Mouse (Mus musculus) left cerebral cortex, postnatal 36 days (tissue): ENCODE measurements around the gene Kcnk7. TPM values are rescaled to one million over a fixed set of nuclear protein-coding genes. Genes with fewer than 3 reads are reported as not detected.

Experiments used
- DNase-seq, 2 experiments: peaks; one replicate each; pipeline ENCODE4 v3.0.0; 2021 to 2022; ENCODE audit warnings: low spot score in 2 of 2, mixed read lengths in 1 of 2
- intact Hi-C: fragments of 180-260 bp; cut with DNase I; formaldehyde crosslinking; loops from one replicate; pipeline ENCODE4 v1.15.1; 2025
- total RNA-seq, 2 experiments: library from RNA; stranded (reverse); gene quantifications; 2 replicates each; pipeline ENCODE4 v1.2.3; 2021

The Kcnk7 gene
- total RNA-seq, 2 experiments from 2014 or later: not detected

GRCm38 (mm10) chr19:5689088-5689428 is 15.1 kb upstream of the Kcnk7 start:
- no peak for DNase-seq
- intact Hi-C loops: loop anchor here (2.0 kb wide), 2 partner anchors 40 to 78 kb away; partner anchors contain the start of genes Fam89b and Kat5

- intact Hi-C loops: loop anchor here (2.0 kb wide), 2 partner anchors 39 to 79 kb away; partner anchors contain the start of genes Fam89b and Kat5
- DNase-seq: peak; percentile 75 to 76
These were observed 14.4 kb upstream of the Kcnk7 start for GRCm38 (mm10) chr19:5689565-5690342.

GRCm38 (mm10) chr19:5690343-5690735 is 13.8 kb upstream of the Kcnk7 start:
- peak; percentile 21 to 24 for DNase-seq
- intact Hi-C loops: no loop called here

GRCm38 (mm10) chr19:5691601-5692000 is 12.6 kb upstream of the Kcnk7 start:
- intact Hi-C loops: no loop called here
- no peak for DNase-seq

GRCm38 (mm10) chr19:5692086-5692912 is 11.9 kb upstream of the Kcnk7 start:
- DNase-seq: no peak
- intact Hi-C loops: no loop called here

GRCm38 (mm10) chr19:5692913-5693396 is 11.2 kb upstream of the Kcnk7 start:
- no peak for DNase-seq
- intact Hi-C loops: no loop called here

- intact Hi-C loops: no loop called here
- no peak for DNase-seq
These were observed 10.4 kb upstream of the Kcnk7 start for GRCm38 (mm10) chr19:5693801-5694200.

GRCm38 (mm10) chr19:5695849-5696462 is 8.2 kb upstream of the Kcnk7 start:
- intact Hi-C loops: no loop called here

GRCm38 (mm10) chr19:5704801-5705571 is 819 bp downstream of the Kcnk7 start:
- no peak for DNase-seq
- intact Hi-C loops: no loop called here

More at GRCm38 (mm10) chr19:5695849-5696462, 8.2 kb upstream of the Kcnk7 start:
- DNase-seq: no peak

- intact Hi-C loops: loop anchor here (2.0 to 10.0 kb wide), 2 partner anchors 17 to 165 kb away; partner anchors contain the start of genes Ehbp1l1, Frmd8 and Slc25a45
- no peak for DNase-seq
These were observed 5.9 kb downstream of the Kcnk7 start for GRCm38 (mm10) chr19:5710068-5710467.

- DNase-seq: no peak
- intact Hi-C loops: loop anchor here (2.0 to 10.0 kb wide), 2 partner anchors 16 to 164 kb away; partner anchors contain the start of genes Ehbp1l1, Frmd8 and Slc25a45
These were observed 6.4 kb downstream of the Kcnk7 start for GRCm38 (mm10) chr19:5710581-5710980.

GRCm38 (mm10) chr19:5711218-5711617 is 7.1 kb downstream of the Kcnk7 start:
- peak; percentile 52 to 60 for DNase-seq

GRCm38 (mm10) chr19:5711907-5712460 is 7.8 kb downstream of the Kcnk7 start:
- intact Hi-C loops: loop anchor here (1.0 to 10.0 kb wide), 3 partner anchors 15 to 163 kb away; partner anchors contain the start of genes Ehbp1l1, Frmd8 and Slc25a45
- no peak for DNase-seq

More at GRCm38 (mm10) chr19:5711218-5711617, 7.1 kb downstream of the Kcnk7 start:
- intact Hi-C loops: loop anchor here (1.0 to 10.0 kb wide), 3 partner anchors 16 to 164 kb away; partner anchors contain the start of genes Ehbp1l1, Frmd8 and Slc25a45

- no peak for DNase-seq
- intact Hi-C loops: loop anchor here (10.0 kb wide), 1 partner anchor 162 kb away; the partner anchor contains the start of genes Frmd8 and Slc25a45
These were observed 9.1 kb downstream of the Kcnk7 start for GRCm38 (mm10) chr19:5713255-5713654.

- intact Hi-C loops: loop anchor here (10.0 kb wide), 1 partner anchor 161 kb away; the partner anchor contains the start of genes Frmd8 and Slc25a45
- DNase-seq: no peak
These were observed 9.6 kb downstream of the Kcnk7 start for GRCm38 (mm10) chr19:5713730-5714129.

- intact Hi-C loops: loop anchor here (5.0 to 10.0 kb wide), 2 partner anchors 159 to 336 kb away; partner anchors contain the start of genes Frmd8 and Slc25a45
- DNase-seq: peak in 1 of 2 experiments; percentile 60
These were observed 11.9 kb downstream of the Kcnk7 start for GRCm38 (mm10) chr19:5715793-5716688.

GRCm38 (mm10) chr19:5716955-5717354 is 12.8 kb downstream of the Kcnk7 start:
- intact Hi-C loops: loop anchor here (5.0 to 10.0 kb wide), 2 partner anchors 158 to 335 kb away; partner anchors contain the start of genes Frmd8 and Slc25a45

More at GRCm38 (mm10) chr19:5716955-5717354, 12.8 kb downstream of the Kcnk7 start:
- DNase-seq: no peak
